Mouse (Mus musculus): Measurements from ENCODE around the gene C1qa.

DNA sequence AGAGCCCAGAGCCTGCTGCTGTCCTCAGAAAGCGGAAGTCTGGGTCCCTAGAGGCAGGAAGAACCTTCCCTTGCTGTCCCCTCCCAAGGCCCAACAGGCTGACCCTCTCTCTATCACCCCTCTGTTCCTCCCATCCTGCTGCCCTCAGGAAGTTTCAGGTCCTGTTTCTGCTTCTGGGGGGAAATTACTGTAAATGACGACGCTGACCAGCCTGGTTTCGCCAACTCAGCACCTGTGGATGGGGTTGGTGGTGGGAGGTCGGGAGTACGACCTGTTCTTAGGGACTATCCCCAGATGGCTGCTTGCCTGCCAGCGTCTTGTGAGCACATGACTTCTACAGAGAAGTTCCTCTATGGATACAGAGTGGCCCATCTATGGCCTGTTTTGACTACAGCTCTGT, 12.5 kb downstream of the C1qa start, which contains the start of gene C1qb:
- no peak for TF ChIP-seq CTCF (IDR thresholded peaks at IDR 0.05)
- TF ChIP-seq EP300 (IDR thresholded peaks at IDR 0.05): no peak
